Comparison of ENCODE assay signal across 7 mouse cellular contexts in genomic region chr11:78115367-78116145, GRCm38 (mm10). TPM values are rescaled to one million over a fixed set of nuclear protein-coding genes. Genes with fewer than 3 reads are reported as not detected.
A peak's percentile ranks its signal among the peaks of the same experiment; 100 is the strongest.
DNase-seq lines count a peak whose midpoint lies in the region; ATAC-seq and TF ChIP-seq lines count a peak whose summit lies in the region.

No protein-coding gene starts in this region.

- no peak for TF ChIP-seq CTCF in kidney, adult 2 months (conservative IDR thresholded peaks at IDR 0.05; ENCODE audit: insufficient read depth, insufficient read length, low read depth, low read length)
- TF ChIP-seq CTCF in spleen, adult 2 months (IDR thresholded peaks at IDR 0.05; ENCODE audit: extremely low read depth, insufficient read depth, insufficient read length, insufficient replicate concordance), result no peak

- H3K9me3 ChIP-seq in embryonic facial prominence, embryonic 11.5 days (replicated peaks; ENCODE audit: control insufficient read depth, low read length), result no peaks in the 10 kb centered on the region
- H3K9me3 ChIP-seq in limb, embryonic 12.5 days, result no peaks in the 10 kb centered on the region
- H3K9me3 ChIP-seq in midbrain, embryonic 15.5 days, result no peaks in the 10 kb centered on the region

- H3K36me3 ChIP-seq in embryonic facial prominence, embryonic 11.5 days (replicated peaks; ENCODE audit: control insufficient read depth, insufficient read depth, low read depth, low read length), result no peaks in the 10 kb centered on the region
- H3K36me3 ChIP-seq in kidney, adult 2 months (ENCODE audit: control insufficient read depth, insufficient read depth, low read length), result no peaks in the 10 kb centered on the region
- H3K36me3 ChIP-seq in limb, embryonic 12.5 days, result no peaks in the 10 kb centered on the region
- no peaks in the 10 kb centered on the region for H3K36me3 ChIP-seq in midbrain, embryonic 15.5 days (replicated peaks)
- no peaks in the 10 kb centered on the region for H3K36me3 ChIP-seq in spleen, adult 2 months (ENCODE audit: control insufficient read depth, insufficient read depth, low read length)

- H3K4me1 ChIP-seq in embryonic facial prominence, embryonic 11.5 days (ENCODE audit: control insufficient read depth, insufficient read depth, low read length), result peaks cover 2% of the 10 kb centered on the region; the same call in 1 of the 2 replicates
- peaks cover 2% of the 10 kb centered on the region; the same call in 1 of the 2 replicates for H3K4me1 ChIP-seq in kidney, adult 2 months (ENCODE audit: control insufficient read depth, insufficient read depth, low read length)
- peaks cover 19% of the 10 kb centered on the region for H3K4me1 ChIP-seq in limb, embryonic 12.5 days (replicated peaks)
- peaks cover 45% of the 10 kb centered on the region for H3K4me1 ChIP-seq in midbrain, embryonic 15.5 days
- H3K4me1 ChIP-seq in spleen, adult 2 months (ENCODE audit: control insufficient read depth, insufficient read depth, insufficient read length), result peaks cover 6% of the 10 kb centered on the region

- peak overlapping the region; percentile 59 for H3K4me3 ChIP-seq in embryonic facial prominence, embryonic 11.5 days (ENCODE audit: low read depth, low read length)
- H3K4me3 ChIP-seq in kidney, adult 2 months (ENCODE audit: insufficient read depth, low read depth, low read length), result peak overlapping the region; percentile 75
- peak overlapping the region; percentile 75 for H3K4me3 ChIP-seq in limb, embryonic 12.5 days (replicated peaks)
- peak overlapping the region; percentile 64 for H3K4me3 ChIP-seq in midbrain, embryonic 15.5 days
- H3K4me3 ChIP-seq in spleen, adult 2 months (ENCODE audit: extremely low read depth, insufficient read depth, insufficient read length), result peak overlapping the region; percentile 65

- peak overlapping the region; percentile 86 for H3K27ac ChIP-seq in embryonic facial prominence, embryonic 11.5 days (replicated peaks; ENCODE audit: low read depth, low read length)
- H3K27ac ChIP-seq in kidney, adult 2 months (ENCODE audit: insufficient read depth, low read depth, low read length), result peak overlapping the region; percentile 54; the same call in 1 of the 2 replicates
- peak overlapping the region; percentile 88 for H3K27ac ChIP-seq in limb, embryonic 12.5 days
- H3K27ac ChIP-seq in midbrain, embryonic 15.5 days, result peak overlapping the region; percentile 94
- no peak overlapping the region; the same call in 1 of the 2 replicates for H3K27ac ChIP-seq in spleen, adult 2 months (ENCODE audit: insufficient read depth, low read length)

- TF ChIP-seq POLR2A in kidney, adult 2 months (IDR thresholded peaks at IDR 0.05; ENCODE audit: low read depth, low read length), result no peak
- no peak for TF ChIP-seq POLR2A in spleen, adult 2 months (IDR thresholded peaks at IDR 0.05; ENCODE audit: low read depth, low read length)

- H3K27me3 ChIP-seq in embryonic facial prominence, embryonic 11.5 days (ENCODE audit: control insufficient read depth, insufficient read depth, low read length), result no peaks in the 10 kb centered on the region
- no peaks in the 10 kb centered on the region for H3K27me3 ChIP-seq in kidney, adult 2 months (replicated peaks; ENCODE audit: control insufficient read depth, insufficient read depth, low read length)
- H3K27me3 ChIP-seq in limb, embryonic 12.5 days, result no peaks in the 10 kb centered on the region
- H3K27me3 ChIP-seq in midbrain, embryonic 15.5 days (replicated peaks), result no peaks in the 10 kb centered on the region
- no peaks in the 10 kb centered on the region for H3K27me3 ChIP-seq in spleen, adult 2 months (ENCODE audit: control insufficient read depth, insufficient read depth, low read length)

- peak; percentile 100 for ATAC-seq in embryonic facial prominence, embryonic 11.5 days (replicated peaks; ENCODE audit: insufficient number of reproducible peaks, low FRiP score, low TSS enrichment, low read depth)
- ATAC-seq in limb, embryonic 12.5 days (ENCODE audit: insufficient number of reproducible peaks, insufficient read depth, low FRiP score, low TSS enrichment, low read depth), result peak; percentile 100
- peak; percentile 99 for ATAC-seq in midbrain, embryonic 15.5 days (replicated peaks)

- H3K4me2 ChIP-seq in embryonic facial prominence, embryonic 11.5 days (ENCODE audit: low read depth, low read length), result peak overlapping the region; percentile 68
- peak overlapping the region; percentile 76 for H3K4me2 ChIP-seq in limb, embryonic 12.5 days
- peak overlapping the region; percentile 74 for H3K4me2 ChIP-seq in midbrain, embryonic 15.5 days

- peak overlapping the region; percentile 78 for H3K9ac ChIP-seq in embryonic facial prominence, embryonic 11.5 days (replicated peaks; ENCODE audit: low read length)
- peak overlapping the region; percentile 84 for H3K9ac ChIP-seq in limb, embryonic 12.5 days (replicated peaks)
- H3K9ac ChIP-seq in midbrain, embryonic 15.5 days, result peak overlapping the region; percentile 82

- 1% methylated on average over 32 of the region's 37 CpGs for WGBS in embryonic facial prominence, embryonic 11.5 days
- 1% methylated on average over 36 of the region's 37 CpGs for WGBS in kidney, adult 2 months
- under 1% methylated on average over 36 of the region's 37 CpGs for WGBS in limb, embryonic 12.5 days
- under 1% methylated on average over 37 of the region's 37 CpGs for WGBS in midbrain, embryonic 15.5 days
- WGBS in spleen, adult 2 months, result 1% methylated on average over 37 of the region's 37 CpGs

- peak; percentile 98 for DNase-seq in adrenal gland, postnatal 14 days
- DNase-seq in embryonic facial prominence, embryonic 11.5 days (ENCODE audit: low spot score), result peak; percentile 98
- DNase-seq in heart, adult 18-20 months, result peak; percentile 94 to 97
- DNase-seq in kidney, adult 2 months, result peak; percentile 98
- peak in 1 of 2 experiments; percentile 59 for DNase-seq in spleen, adult 2 months (ENCODE audit: low read depth in 1 of 2, low spot score in 2 of 2)

RNA-seq across cellular contexts. Expression of gene Fam222b, which starts 21.1 kb away (rescaled TPM):
- total RNA-seq in adrenal gland, postnatal 14 days (2021), result 18.1 and 19.1 TPM in 2 replicates
- polyA plus RNA-seq in embryonic facial prominence, embryonic 11.5 days (2014; fragmentation: Nextera tagmentation; extraction: Ambion mirVana), result 19.0 and 22.8 TPM in 2 replicates
- 10 to 100 TPM; 11.7 to 12.5 TPM for total RNA-seq in heart, adult 18-20 months (2021)
- 13.4 and 14.7 TPM in 2 replicates for polyA plus RNA-seq in kidney, adult 2 months (2012; rRNA removed)
- polyA plus RNA-seq in limb, embryonic 12.5 days (2016; fragmentation: Nextera tagmentation; extraction: Ambion mirVana), result 12.7 and 14.5 TPM in 2 replicates
- 33.0 and 33.4 TPM in 2 replicates for polyA plus RNA-seq in midbrain, embryonic 15.5 days (2015; fragmentation: Nextera tagmentation; extraction: Ambion mirVana)
- polyA plus RNA-seq in spleen, adult 2 months (2012; rRNA removed), result 12.5 and 15.2 TPM in 2 replicates

RNA-seq across cellular contexts. Expression of gene Eral1, which starts 35.4 kb away (rescaled TPM):
- 28.8 and 31.6 TPM in 2 replicates for total RNA-seq in adrenal gland, postnatal 14 days (2021)
- polyA plus RNA-seq in embryonic facial prominence, embryonic 11.5 days (2014; fragmentation: Nextera tagmentation; extraction: Ambion mirVana), result 37.5 and 44.6 TPM in 2 replicates
- 10 to 100 TPM; 28.9 to 29.3 TPM for total RNA-seq in heart, adult 18-20 months (2021)
- 39.1 and 41.6 TPM in 2 replicates for polyA plus RNA-seq in kidney, adult 2 months (2012; rRNA removed)
- polyA plus RNA-seq in limb, embryonic 12.5 days (2016; fragmentation: Nextera tagmentation; extraction: Ambion mirVana), result 39.2 and 41.0 TPM in 2 replicates
- polyA plus RNA-seq in midbrain, embryonic 15.5 days (2015; fragmentation: Nextera tagmentation; extraction: Ambion mirVana), result 31.7 and 33.5 TPM in 2 replicates
- 21.4 and 27.0 TPM in 2 replicates for polyA plus RNA-seq in spleen, adult 2 months (2012; rRNA removed)

RNA-seq across cellular contexts. Expression of gene Traf4, which starts 49.8 kb away (rescaled TPM):
- 47.2 and 50.7 TPM in 2 replicates for total RNA-seq in adrenal gland, postnatal 14 days (2021)
- polyA plus RNA-seq in embryonic facial prominence, embryonic 11.5 days (2014; fragmentation: Nextera tagmentation; extraction: Ambion mirVana), result 84.9 and 91.8 TPM in 2 replicates
- total RNA-seq in heart, adult 18-20 months (2021), result 1 to 10 TPM; 3.2 to 4.6 TPM
- polyA plus RNA-seq in kidney, adult 2 months (2012; rRNA removed), result 108 and 126 TPM in 2 replicates
- 115 and 128 TPM in 2 replicates for polyA plus RNA-seq in limb, embryonic 12.5 days (2016; fragmentation: Nextera tagmentation; extraction: Ambion mirVana)
- 101 and 107 TPM in 2 replicates for polyA plus RNA-seq in midbrain, embryonic 15.5 days (2015; fragmentation: Nextera tagmentation; extraction: Ambion mirVana)
- 43.4 and 54.3 TPM in 2 replicates for polyA plus RNA-seq in spleen, adult 2 months (2012; rRNA removed)
